Mouse (Mus musculus): ENCODE data around the gene Ooep.
"Not testable (repeated sequence)": the region's sequence is repeated elsewhere in the genome, so short reads cannot be mapped to it uniquely, and the experiment has no call there.

Gene Ooep

GRCm38 (mm10) chr9:78367959-78368358, 10.6 kb downstream of the Ooep start, which contains the start of gene Dppa5a:
Gene Dppa5a (minus strand): TSS chr9:78368177.
- in situ Hi-C loops (cut with MboI) = not testable (repeated sequence)

GRCm38 (mm10) chr9:78365850-78366544, 12.5 kb downstream of the Ooep start:
- in situ Hi-C loops (cut with MboI) = no loop called here

- in situ Hi-C loops (cut with MboI) = no loop called here
Measured at GRCm38 (mm10) chr9:78364701-78365100, 13.8 kb downstream of the Ooep start.

- in situ Hi-C loops (cut with MboI) = no loop called here
Measured at GRCm38 (mm10) chr9:78363374-78363773, 15.2 kb downstream of the Ooep start.

GRCm38 (mm10) chr9:78360484-78360872, 18.0 kb downstream of the Ooep start:
- in situ Hi-C loops (cut with MboI) = no loop called here

- in situ Hi-C loops (cut with MboI) = no loop called here
Measured at GRCm38 (mm10) chr9:78359750-78360483, 18.6 kb downstream of the Ooep start.

GRCm38 (mm10) chr9:78358053-78358452, 20.5 kb downstream of the Ooep start:
- in situ Hi-C loops (cut with MboI) = no loop called here

GRCm38 (mm10) chr9:78355611-78356010, 22.9 kb downstream of the Ooep start, which contains the start of gene Gsta2:
Gene Gsta2 (minus strand): TSS chr9:78355788.
- in situ Hi-C loops (cut with MboI) = no loop called here

GRCm38 (mm10) chr9:78354665-78355578, 23.6 kb downstream of the Ooep start:
- in situ Hi-C loops (cut with MboI) = no loop called here

GRCm38 (mm10) chr9:78351504-78352220, 26.9 kb downstream of the Ooep start:
- in situ Hi-C loops (cut with MboI) = no loop called here

- in situ Hi-C loops (cut with MboI) = not testable (repeated sequence)
Measured at GRCm38 (mm10) chr9:78350007-78350406, 28.5 kb downstream of the Ooep start.

GRCm38 (mm10) chr9:78349141-78349540, 29.4 kb downstream of the Ooep start:
- in situ Hi-C loops (cut with MboI) = not testable (repeated sequence)

- in situ Hi-C loops (cut with MboI) = not testable (repeated sequence)
Measured at GRCm38 (mm10) chr9:78348206-78349004, 30.1 kb downstream of the Ooep start.

GRCm38 (mm10) chr9:78347004-78347403, 31.5 kb downstream of the Ooep start:
- in situ Hi-C loops (cut with MboI) = no loop called here

GRCm38 (mm10) chr9:78345235-78345634, 33.3 kb downstream of the Ooep start:
- in situ Hi-C loops (cut with MboI) = not testable (repeated sequence)

- in situ Hi-C loops (cut with MboI) = not testable (repeated sequence)
Measured at GRCm38 (mm10) chr9:78343055-78343454, 35.5 kb downstream of the Ooep start.

GRCm38 (mm10) chr9:78342494-78342893, 36.0 kb downstream of the Ooep start:
- in situ Hi-C loops (cut with MboI) = not testable (repeated sequence)

- in situ Hi-C loops (cut with MboI) = not testable (repeated sequence)
Measured at GRCm38 (mm10) chr9:78340324-78340723, 38.2 kb downstream of the Ooep start.

- in situ Hi-C loops (cut with MboI) = not testable (repeated sequence)
Measured at GRCm38 (mm10) chr9:78337050-78337449, 41.5 kb downstream of the Ooep start.

GRCm38 (mm10) chr9:78327289-78327688, 51.2 kb downstream of the Ooep start, which contains the start of gene Omt2b:
Gene Omt2b (plus strand): TSS chr9:78327589.
- in situ Hi-C loops (cut with MboI) = not testable (repeated sequence)
